Mouse (Mus musculus): ENCODE results near the gene Mtch2. TPM values are rescaled to one million over a fixed set of nuclear protein-coding genes. Genes with fewer than 3 reads are reported as not detected.

The Mtch2 gene
- polyA plus RNA-seq, 1 experiment from 2014 or later = 277 TPM

DNA sequence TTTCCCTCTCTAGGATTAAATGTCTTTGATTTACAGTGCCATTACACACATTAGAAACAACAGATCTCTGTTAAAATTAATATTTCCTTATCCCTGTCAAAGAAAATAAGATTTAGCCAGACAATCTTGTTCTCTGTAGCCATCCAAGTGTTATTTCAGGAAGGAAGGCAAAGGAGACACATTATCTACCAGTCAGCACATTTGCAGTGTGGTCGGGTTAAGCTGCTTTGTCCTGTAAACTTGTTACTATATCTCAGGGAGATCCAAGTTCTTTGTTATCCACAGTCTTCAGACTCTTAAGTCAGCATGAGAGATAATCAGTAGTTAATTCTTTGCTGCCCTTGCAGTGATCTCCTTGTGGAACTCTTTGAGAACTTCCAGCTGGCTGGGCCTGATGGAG is 63.9 kb downstream of the Mtch2 start:
- ATAC-seq (ENCODE audit: low read depth) = no peak
- Histone ChIP-seq H3K4me1 (ENCODE audit: control insufficient read depth, insufficient read depth, low read length) (peaks cover 11% of the 10 kb centered on the region; the same call in 1 of the 2 replicates), H3K36me3 (ENCODE audit: control insufficient read depth, insufficient read depth, low read length) (peaks cover 38% of the 10 kb centered on the region)

DNA sequence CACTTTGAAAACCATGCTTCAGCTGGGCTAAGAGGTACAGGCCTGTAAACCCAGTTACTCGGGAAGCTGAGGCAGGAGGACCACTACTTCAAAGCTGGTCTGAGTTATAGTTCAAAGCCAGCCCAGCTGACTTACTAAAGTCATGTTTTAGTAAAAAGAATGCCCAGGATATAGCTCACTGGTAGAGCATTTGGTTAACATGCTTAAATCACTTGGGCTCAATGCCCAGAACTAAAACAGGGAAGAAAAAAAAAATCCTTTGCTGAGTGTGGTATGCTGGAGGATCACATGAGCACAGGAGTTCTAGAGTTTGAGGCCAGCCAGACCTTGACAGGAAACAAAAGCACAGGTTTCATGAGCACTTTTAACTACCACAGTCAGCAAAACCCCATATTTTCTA is 64.7 kb downstream of the Mtch2 start:
- ATAC-seq (ENCODE audit: low read depth) = no peak
- Histone ChIP-seq H3K36me3 (ENCODE audit: control insufficient read depth, insufficient read depth, low read length) (peaks cover 38% of the 10 kb centered on the region), H3K4me2 (ENCODE audit: low read depth, low read length) (no peak overlapping the region), H3K9ac (replicated peaks; ENCODE audit: low read depth, low read length) (no peak overlapping the region), H3K27me3 (ENCODE audit: control insufficient read depth, insufficient read depth, low read length) (no peaks in the 10 kb centered on the region), H3K27ac (ENCODE audit: low read depth, low read length) (no peak overlapping the region), H3K9me3 (ENCODE audit: control insufficient read depth, low read length) (no peaks in the 10 kb centered on the region), H3K4me3 (ENCODE audit: low read depth, low read length) (no peak overlapping the region), H3K4me1 (ENCODE audit: control insufficient read depth, insufficient read depth, low read length) (peaks cover 17% of the 10 kb centered on the region; the same call in 1 of the 2 replicates)
- 95% methylated on average over 1 of the region's 1 CpGs for WGBS

More for the DNA sequence above, 63.9 kb downstream of the Mtch2 start:
- Histone ChIP-seq H3K27ac (ENCODE audit: low read depth, low read length) (no peak overlapping the region), H3K9ac (replicated peaks; ENCODE audit: low read depth, low read length) (no peak overlapping the region), H3K4me3 (ENCODE audit: low read depth, low read length) (no peak overlapping the region), H3K9me3 (ENCODE audit: control insufficient read depth, low read length) (no peaks in the 10 kb centered on the region), H3K27me3 (ENCODE audit: control insufficient read depth, insufficient read depth, low read length) (no peaks in the 10 kb centered on the region), H3K4me2 (ENCODE audit: low read depth, low read length) (no peak overlapping the region)
- 79% methylated on average over 1 of the region's 1 CpGs for WGBS

DNA sequence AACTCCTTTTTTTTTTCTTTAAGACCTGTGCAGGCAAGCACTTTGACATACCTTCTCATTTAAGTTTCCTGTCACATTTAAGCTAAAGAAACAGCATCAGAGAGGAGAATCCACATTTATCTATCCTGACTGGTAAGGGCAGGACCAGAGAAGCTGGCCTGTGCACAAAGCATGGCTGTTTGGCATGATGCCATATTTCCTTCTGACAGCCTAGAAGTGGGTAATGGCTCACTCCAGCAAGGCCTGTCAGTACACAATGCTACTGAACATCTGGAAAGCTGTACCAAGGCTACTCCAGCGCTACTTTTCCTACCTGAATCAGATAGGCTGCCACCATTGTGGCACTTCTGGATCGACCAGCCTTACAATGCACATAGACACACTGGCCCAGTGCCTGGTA is 66.7 kb downstream of the Mtch2 start:
- 74% methylated on average over 2 of the region's 2 CpGs for WGBS
- Histone ChIP-seq H3K9ac (replicated peaks; ENCODE audit: low read depth, low read length) (no peak overlapping the region), H3K27ac (ENCODE audit: low read depth, low read length) (no peak overlapping the region), H3K4me1 (ENCODE audit: control insufficient read depth, insufficient read depth, low read length) (peaks cover 13% of the 10 kb centered on the region; the same call in 1 of the 2 replicates), H3K27me3 (ENCODE audit: control insufficient read depth, insufficient read depth, low read length) (no peaks in the 10 kb centered on the region), H3K36me3 (ENCODE audit: control insufficient read depth, insufficient read depth, low read length) (peaks cover 34% of the 10 kb centered on the region), H3K4me3 (ENCODE audit: low read depth, low read length) (no peak overlapping the region), H3K4me2 (ENCODE audit: low read depth, low read length) (no peak overlapping the region), H3K9me3 (ENCODE audit: control insufficient read depth, low read length) (no peaks in the 10 kb centered on the region)
- ATAC-seq (ENCODE audit: low read depth) = no peak

DNA sequence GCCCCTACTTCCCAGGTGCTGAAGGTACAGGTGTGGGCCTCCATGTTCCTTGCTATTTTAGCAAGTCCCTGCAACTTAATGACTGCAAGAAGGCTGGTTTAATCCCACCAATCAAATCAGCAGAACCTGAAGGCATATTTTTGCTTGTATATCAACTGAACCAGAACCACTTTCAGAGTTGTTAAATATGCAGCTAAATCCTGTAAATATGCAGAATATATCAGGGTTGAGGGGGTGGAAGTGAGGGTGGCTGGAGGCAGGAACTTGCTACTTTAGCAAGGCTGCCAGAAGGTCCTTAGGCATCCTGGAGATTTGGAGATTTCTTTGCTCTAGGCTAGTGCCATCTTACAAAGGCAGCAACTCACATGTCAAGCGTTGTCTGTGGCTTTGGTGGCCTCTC is 68.6 kb downstream of the Mtch2 start:
- Histone ChIP-seq H3K9ac (replicated peaks; ENCODE audit: low read depth, low read length) (no peak overlapping the region), H3K27ac (ENCODE audit: low read depth, low read length) (no peak overlapping the region), H3K4me3 (ENCODE audit: low read depth, low read length) (no peak overlapping the region), H3K4me2 (ENCODE audit: low read depth, low read length) (no peak overlapping the region; the same call in 1 of the 2 replicates), H3K9me3 (ENCODE audit: control insufficient read depth, low read length) (no peaks in the 10 kb centered on the region), H3K27me3 (ENCODE audit: control insufficient read depth, insufficient read depth, low read length) (no peaks in the 10 kb centered on the region), H3K36me3 (ENCODE audit: control insufficient read depth, insufficient read depth, low read length) (peaks cover 21% of the 10 kb centered on the region), H3K4me1 (ENCODE audit: control insufficient read depth, insufficient read depth, low read length) (peaks cover 13% of the 10 kb centered on the region; the same call in 1 of the 2 replicates)
- 45% methylated on average over 1 of the region's 1 CpGs for WGBS
- ATAC-seq (ENCODE audit: low read depth) = no peak

Other genes starting within 250 kb of the Mtch2 start
- gene Nup160, start 169.9 kb upstream of the Mtch2 start, polyA plus RNA-seq (2014; fragmentation: Nextera tagmentation; extraction: Ambion mirVana) = 29.2 and 30.5 TPM in 2 replicates
- gene Fnbp4, start 101.8 kb upstream of the Mtch2 start, polyA plus RNA-seq (2014; fragmentation: Nextera tagmentation; extraction: Ambion mirVana) = 110 and 128 TPM in 2 replicates
- gene Agbl2, start 64.4 kb upstream of the Mtch2 start, polyA plus RNA-seq (2014; fragmentation: Nextera tagmentation; extraction: Ambion mirVana) = 0.11 and 0.31 TPM in 2 replicates
- 135 and 143 TPM in 2 replicates for gene C1qtnf4, start 38.7 kb downstream of the Mtch2 start, polyA plus RNA-seq (2014; fragmentation: Nextera tagmentation; extraction: Ambion mirVana)
- gene Kbtbd4, start 57.6 kb downstream of the Mtch2 start, polyA plus RNA-seq (2014; fragmentation: Nextera tagmentation; extraction: Ambion mirVana) = 47.5 and 50.4 TPM in 2 replicates
- 229 and 259 TPM in 2 replicates for gene Ndufs3, start 57.7 kb downstream of the Mtch2 start, polyA plus RNA-seq (2014; fragmentation: Nextera tagmentation; extraction: Ambion mirVana)
- gene Celf1, start 93.2 kb downstream of the Mtch2 start, polyA plus RNA-seq (2014; fragmentation: Nextera tagmentation; extraction: Ambion mirVana) = 77.6 and 80.8 TPM in 2 replicates
- gene Rapsn, start 188.5 kb downstream of the Mtch2 start, polyA plus RNA-seq (2014; fragmentation: Nextera tagmentation; extraction: Ambion mirVana) = 0.37 and 1.2 TPM in 2 replicates
- 245 and 251 TPM in 2 replicates for gene Psmc3, start 206.9 kb downstream of the Mtch2 start, polyA plus RNA-seq (2014; fragmentation: Nextera tagmentation; extraction: Ambion mirVana)
- 29.2 and 32.3 TPM in 2 replicates for gene Slc39a13, start 223.3 kb downstream of the Mtch2 start, polyA plus RNA-seq (2014; fragmentation: Nextera tagmentation; extraction: Ambion mirVana)
- gene Spi1, start 235.2 kb downstream of the Mtch2 start, polyA plus RNA-seq (2014; fragmentation: Nextera tagmentation; extraction: Ambion mirVana) = 1.7 and 3.3 TPM in 2 replicates